Mouse (Mus musculus) mouse embryonic stem cell (cell line): ENCODE measurements around the gene Cpne5.

ENCODE experiments used
- in situ Hi-C, 2 experiments: fragments of 300-500 bp; cut with MboI; formaldehyde crosslinking; loops; 1 replicate in 1 of 2; 3 replicates in 1 of 2; pipeline ENCODE4 v1.14.3; 2019 to 2020; ENCODE audit warnings: low sequenced_read_pairs in 2 of 2, low pct_unique_long_range_greater_than_20kb in 1 of 2, mixed read lengths in 1 of 2; ENCODE audit not compliant: unreplicated experiment in 1 of 2

Gene Cpne5

GRCm38 (mm10) chr17:29260501-29260900, 22.5 kb upstream of the Cpne5 start:
- in situ Hi-C loops = loop anchor here (25.0 kb wide), 1 partner anchor 252 kb away; no protein-coding TSS in a partner anchor

GRCm38 (mm10) chr17:29259489-29259888, 21.5 kb upstream of the Cpne5 start:
- in situ Hi-C loops = loop anchor here (25.0 kb wide), 1 partner anchor 253 kb away; no protein-coding TSS in a partner anchor

GRCm38 (mm10) chr17:29258921-29259320, 21.0 kb upstream of the Cpne5 start:
- in situ Hi-C loops = loop anchor here (25.0 kb wide), 1 partner anchor 253 kb away; no protein-coding TSS in a partner anchor

DNA sequence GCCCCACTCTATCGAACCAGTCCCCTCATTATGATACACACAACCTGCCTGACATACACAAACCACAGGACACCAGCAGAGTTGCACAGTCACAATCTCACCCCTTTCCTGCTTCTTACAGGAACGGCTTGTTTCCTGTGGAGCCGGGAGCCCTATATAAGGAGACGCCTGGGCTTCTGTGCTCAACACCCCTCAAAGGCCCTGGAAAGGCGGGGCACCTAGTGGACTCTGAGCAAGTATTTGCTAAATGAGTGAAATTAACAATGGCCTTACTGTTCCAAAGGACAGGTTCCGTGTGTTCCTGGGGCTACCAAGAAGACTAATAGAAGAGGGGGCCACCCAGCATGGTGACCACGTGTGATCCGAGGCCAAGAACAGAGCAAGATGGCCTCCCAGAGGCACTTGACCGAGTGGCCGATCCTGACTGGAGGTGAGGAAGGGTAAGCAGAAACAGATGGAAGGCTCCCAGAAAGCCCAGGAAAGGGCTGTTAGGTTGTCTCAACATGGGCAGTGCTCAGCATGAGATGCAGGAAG, 20.1 kb upstream of the Cpne5 start:
- in situ Hi-C loops = loop anchor here (25.0 kb wide), 1 partner anchor 254 kb away; no protein-coding TSS in a partner anchor

- in situ Hi-C loops = loop anchor here (25.0 kb wide), 1 partner anchor 255 kb away; no protein-coding TSS in a partner anchor
Measured at GRCm38 (mm10) chr17:29257001-29257511, 19.1 kb upstream of the Cpne5 start.

DNA sequence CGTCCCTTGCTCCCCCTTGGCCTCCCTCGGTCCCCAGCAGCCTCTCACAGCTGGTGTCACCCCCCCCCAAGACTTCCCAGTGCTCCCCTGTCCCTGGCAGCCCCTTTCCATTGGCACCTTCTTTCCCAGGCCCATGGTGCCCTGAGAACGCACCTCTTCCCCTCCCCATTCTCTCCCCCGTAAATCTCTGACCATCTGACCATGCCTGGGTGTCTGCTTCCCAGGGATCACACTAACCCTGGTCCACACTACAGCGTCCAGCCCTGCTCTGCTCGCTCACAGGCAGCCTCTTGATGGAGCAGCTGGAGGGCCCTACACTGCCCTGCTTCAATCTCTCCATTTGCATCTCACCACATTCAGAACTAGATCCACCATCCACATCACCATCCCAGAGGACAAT, 18.5 kb upstream of the Cpne5 start:
- in situ Hi-C loops = loop anchor here (25.0 kb wide), 1 partner anchor 256 kb away; no protein-coding TSS in a partner anchor

DNA sequence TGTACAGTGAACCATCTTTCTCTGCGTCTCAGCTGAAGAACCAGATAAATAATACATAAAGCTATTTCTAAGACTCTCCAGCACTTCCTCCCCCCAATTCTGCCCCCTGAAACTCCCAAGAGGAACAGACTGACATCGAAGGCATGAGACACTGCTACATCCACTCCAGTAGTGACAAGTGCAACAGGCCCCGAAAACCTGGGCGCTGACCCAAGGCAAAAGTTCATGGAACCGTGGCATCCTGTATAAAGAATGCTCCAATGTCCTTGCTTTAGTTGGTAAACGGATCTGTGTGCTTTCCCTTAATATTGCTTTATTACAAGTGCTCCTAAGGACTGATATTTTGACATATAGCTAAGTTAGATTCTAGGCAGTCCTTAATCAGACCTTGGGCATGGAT, 16.8 kb upstream of the Cpne5 start:
- in situ Hi-C loops = loop anchor here (25.0 kb wide), 1 partner anchor 258 kb away; no protein-coding TSS in a partner anchor

GRCm38 (mm10) chr17:29253684-29254083, 15.7 kb upstream of the Cpne5 start:
- in situ Hi-C loops = loop anchor here (25.0 kb wide), 1 partner anchor 259 kb away; no protein-coding TSS in a partner anchor

GRCm38 (mm10) chr17:29253236-29253635, 15.3 kb upstream of the Cpne5 start:
- in situ Hi-C loops = loop anchor here (25.0 kb wide), 1 partner anchor 259 kb away; no protein-coding TSS in a partner anchor

DNA sequence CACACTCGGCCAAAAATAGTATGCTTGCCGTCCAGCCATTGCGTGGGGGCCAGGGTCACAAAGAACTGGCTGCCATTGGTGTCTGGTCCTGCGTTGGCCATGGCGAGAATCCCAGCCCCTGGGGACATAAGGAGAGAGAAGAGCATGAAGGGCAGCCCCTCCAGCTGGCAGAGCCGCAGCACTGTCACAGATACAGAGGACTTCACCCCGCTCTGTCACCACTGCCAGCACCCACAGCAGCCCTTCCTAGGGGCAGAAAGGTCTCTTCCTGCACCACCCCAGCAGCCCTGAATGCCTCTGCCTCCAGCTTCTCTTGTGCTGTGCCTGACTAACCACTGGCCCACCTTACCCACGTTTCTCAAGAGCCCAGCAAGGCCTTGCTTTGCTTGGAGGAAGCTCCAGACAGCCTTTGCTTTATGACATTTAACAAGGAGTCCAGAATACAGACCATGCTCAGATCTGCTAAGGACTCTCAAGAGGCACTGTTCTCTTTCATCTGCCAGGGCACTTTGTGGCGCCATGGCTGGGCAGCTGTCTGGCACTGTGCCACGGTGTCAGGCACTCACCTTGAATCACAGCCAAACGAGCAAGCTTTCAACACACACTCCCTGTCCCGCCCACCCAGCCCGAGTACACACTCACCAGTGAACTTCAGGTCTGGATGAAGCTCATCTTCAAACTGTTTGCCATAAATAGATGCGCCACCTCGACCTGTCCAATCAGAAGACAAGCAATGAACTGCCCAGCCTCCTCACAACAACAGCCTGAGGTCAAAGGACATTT, 13.8 kb upstream of the Cpne5 start:
- in situ Hi-C loops = loop anchor here (25.0 kb wide), 1 partner anchor 261 kb away; no protein-coding TSS in a partner anchor

- in situ Hi-C loops = loop anchor here (25.0 kb wide), 1 partner anchor 261 kb away; no protein-coding TSS in a partner anchor
Measured at GRCm38 (mm10) chr17:29251006-29251405, 13.0 kb upstream of the Cpne5 start.

GRCm38 (mm10) chr17:29249512-29249911, 11.5 kb upstream of the Cpne5 start:
- in situ Hi-C loops = loop anchor here (5.0 kb wide), 2 partner anchors 72 to 202 kb away; no protein-coding TSS in a partner anchor

- in situ Hi-C loops = loop anchor here (5.0 kb wide), 2 partner anchors 71 to 201 kb away; no protein-coding TSS in a partner anchor
Measured at GRCm38 (mm10) chr17:29247881-29248280, 9.9 kb upstream of the Cpne5 start.

DNA sequence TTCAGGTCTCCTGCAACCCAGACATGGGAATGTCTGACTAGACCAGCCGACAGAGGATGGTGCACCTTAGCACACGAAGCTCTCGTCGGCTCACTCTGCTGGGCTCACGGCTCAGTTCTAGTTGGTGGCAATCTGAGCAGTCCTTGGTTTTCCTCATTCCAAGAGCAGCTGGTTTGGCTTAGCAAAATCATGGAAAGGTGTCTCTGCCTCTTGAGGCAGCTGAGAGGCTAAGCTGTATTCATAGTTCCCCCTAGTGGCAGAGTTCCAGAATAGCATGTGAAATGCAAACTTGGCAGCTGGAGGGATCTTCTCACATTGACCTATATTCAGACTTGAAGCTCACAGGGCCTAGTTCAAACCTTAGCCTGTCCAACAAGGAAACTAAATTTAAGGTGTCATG, 8.6 kb upstream of the Cpne5 start:
- in situ Hi-C loops = loop anchor here (5.0 kb wide), 2 partner anchors 69 to 199 kb away; no protein-coding TSS in a partner anchor

DNA sequence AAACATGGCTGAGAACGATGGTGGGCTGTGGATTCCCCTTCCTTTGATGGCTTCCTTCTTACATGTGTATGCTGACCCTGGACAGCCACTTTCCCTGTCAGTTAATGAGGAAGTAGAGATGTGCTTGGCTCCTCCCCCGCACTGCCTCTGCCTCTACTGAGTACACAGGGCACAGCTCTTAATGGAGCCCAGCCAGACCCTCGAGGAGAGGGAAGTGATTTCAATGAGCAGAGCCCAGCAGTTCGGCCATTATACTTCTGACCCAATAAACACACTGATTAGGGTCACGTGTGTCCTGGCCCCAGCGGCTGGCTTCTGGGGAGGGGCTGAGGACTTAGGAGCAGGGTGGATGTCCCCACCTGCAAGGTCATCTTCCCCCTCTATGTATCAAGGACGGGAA, 7.8 kb upstream of the Cpne5 start:
- in situ Hi-C loops = loop anchor here (5.0 kb wide), 2 partner anchors 68 to 198 kb away; no protein-coding TSS in a partner anchor

DNA sequence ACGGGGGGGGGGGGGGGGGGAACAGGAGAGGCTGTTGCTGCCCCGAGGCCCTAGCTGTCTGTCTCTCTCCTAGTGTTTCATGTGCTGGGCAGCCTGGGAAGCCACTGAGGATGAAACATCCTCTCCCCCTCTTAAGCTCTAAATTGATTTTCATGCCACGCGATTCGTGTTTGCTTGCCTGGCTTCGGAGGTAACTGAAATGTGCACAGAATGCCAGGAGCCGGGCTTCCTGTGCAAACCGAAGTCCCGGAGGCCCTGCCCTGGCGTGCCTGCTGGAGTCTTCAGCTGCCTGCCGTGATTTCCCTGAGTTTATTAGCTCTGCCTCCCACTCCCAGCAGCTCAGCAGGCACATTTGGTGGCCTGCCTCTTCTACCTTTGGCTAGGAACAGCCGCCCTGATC, 6.9 kb upstream of the Cpne5 start:
- in situ Hi-C loops = loop anchor here (5.0 kb wide), 2 partner anchors 68 to 198 kb away; no protein-coding TSS in a partner anchor

GRCm38 (mm10) chr17:29238421-29238945, 516 bp upstream of the Cpne5 start:
- in situ Hi-C loops = no loop called here

DNA sequence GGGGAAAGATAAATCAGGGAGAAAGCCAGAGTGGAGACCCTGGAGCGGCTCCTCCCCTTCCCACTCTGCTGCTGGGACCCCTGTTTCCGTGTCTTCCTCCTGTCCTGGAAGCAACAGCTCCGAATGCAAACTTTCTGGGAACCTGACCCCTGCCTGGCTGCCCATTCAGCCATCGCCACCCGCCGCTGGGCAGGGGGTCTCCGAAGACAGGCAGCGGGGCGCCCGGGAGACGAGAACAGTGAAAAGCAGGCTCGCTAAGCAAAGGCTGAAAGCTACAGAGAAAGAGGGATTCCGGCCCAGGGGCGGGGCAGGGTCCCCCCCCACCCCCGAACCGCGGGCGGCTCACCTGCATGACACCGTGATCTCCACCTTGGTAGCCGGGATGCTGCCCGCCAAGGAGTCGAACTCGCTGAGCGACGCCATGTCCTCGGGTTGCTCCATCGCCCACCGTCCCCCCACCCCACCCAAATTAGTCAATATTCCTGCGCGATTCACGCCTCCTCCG, 648 bp downstream of the Cpne5 start:
- in situ Hi-C loops = no loop called here
